Mouse (Mus musculus): ENCODE results near the gene Abca8a.

Gene Abca8a

DNA sequence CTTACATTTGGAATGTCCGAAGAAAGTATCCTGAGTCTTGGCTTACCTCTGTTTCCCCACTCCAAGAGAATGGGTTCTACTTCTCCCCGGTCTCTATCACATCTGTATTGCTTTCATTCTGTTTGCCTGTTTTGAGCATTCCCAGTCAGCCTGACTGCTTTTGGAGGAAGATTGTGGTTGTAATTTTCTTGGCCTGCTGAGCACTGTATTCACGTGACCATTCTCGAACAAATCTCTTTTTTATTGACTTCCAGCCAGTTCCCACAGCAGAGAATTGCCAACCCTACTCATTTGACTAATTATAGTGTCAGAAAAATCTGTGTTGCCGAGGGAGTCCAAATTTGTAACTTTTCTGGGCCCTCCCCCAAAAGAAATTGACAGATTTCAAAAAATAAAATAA is at the start of gene Abca8a:
Abca8a (minus strand) TSS at position 121 of the 400 bp plus-strand sequence.
- DNase-seq (ENCODE audit: low spot score in 2 of 2), result no peak

DNA sequence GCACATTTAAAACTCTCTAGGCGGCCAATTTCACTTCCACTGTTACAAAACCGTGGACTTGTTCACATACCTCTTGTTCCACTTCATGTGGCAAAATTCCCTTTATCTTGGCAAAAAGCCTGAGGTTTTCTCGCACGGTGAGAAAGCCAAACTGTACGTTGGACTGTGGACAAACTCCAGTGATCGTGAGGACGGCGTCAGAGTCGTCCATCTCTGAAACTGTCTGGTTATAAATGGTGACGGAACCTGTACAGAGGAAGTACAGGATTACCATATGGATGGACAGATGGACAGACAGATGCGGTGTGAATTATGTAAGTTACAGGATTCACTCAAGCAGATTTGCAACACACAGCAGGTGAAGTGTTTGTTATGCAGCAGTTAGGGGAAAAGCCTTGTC is 49.6 kb upstream of the Abca8a start:
- DNase-seq (ENCODE audit: low spot score in 2 of 2), result no peak

DNA sequence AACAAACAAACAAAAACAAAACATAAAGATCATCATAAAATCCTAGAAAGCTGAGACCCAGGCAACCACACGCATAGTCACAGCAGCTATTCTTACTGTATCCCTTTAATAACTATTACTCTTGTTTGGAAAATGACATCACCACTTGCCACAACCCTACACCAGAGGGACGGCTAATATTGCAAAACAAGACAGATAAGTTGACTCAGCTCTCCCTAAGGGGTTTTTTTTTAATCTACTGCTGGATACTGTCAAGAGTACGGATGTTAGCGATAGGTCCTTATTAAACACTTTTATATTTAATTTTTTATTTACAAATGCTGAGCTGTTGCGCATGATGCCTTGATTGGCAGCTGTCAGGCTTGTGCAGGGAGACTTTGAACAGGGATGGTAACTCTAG is 35.0 kb upstream of the Abca8a start:
- DNase-seq (ENCODE audit: low spot score in 2 of 2), result no peak

- no peak for DNase-seq (ENCODE audit: low spot score in 2 of 2)
Observed at GRCm38 (mm10) chr11:110111137-110111536, 15.4 kb upstream of the Abca8a start.

- DNase-seq (ENCODE audit: low spot score in 2 of 2), result no peak
Observed at GRCm38 (mm10) chr11:110101437-110101836, 5.7 kb upstream of the Abca8a start.

GRCm38 (mm10) chr11:110098901-110099300 is 3.1 kb upstream of the Abca8a start:
- no peak for DNase-seq (ENCODE audit: low spot score in 2 of 2)

DNA sequence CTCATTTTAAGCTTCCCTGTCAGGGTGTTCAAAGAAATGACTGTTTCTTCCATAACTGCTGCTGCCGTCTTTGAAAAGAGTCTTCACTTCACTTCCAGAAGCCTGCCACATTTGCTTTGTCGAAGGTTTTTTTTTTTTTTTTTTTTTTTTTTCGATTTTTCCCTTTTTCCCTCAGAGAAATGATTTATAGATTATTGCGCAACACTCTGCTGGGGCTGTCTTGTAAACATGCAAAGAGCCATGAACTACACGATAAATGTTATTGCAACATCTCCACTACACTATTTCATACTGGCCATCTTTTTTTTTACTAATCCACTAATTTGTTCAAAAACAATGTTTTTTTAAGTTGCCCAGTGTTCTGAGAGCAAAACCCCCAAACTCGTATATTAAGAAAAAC is 1.7 kb upstream of the Abca8a start:
- DNase-seq (ENCODE audit: low spot score in 2 of 2), result no peak

DNA sequence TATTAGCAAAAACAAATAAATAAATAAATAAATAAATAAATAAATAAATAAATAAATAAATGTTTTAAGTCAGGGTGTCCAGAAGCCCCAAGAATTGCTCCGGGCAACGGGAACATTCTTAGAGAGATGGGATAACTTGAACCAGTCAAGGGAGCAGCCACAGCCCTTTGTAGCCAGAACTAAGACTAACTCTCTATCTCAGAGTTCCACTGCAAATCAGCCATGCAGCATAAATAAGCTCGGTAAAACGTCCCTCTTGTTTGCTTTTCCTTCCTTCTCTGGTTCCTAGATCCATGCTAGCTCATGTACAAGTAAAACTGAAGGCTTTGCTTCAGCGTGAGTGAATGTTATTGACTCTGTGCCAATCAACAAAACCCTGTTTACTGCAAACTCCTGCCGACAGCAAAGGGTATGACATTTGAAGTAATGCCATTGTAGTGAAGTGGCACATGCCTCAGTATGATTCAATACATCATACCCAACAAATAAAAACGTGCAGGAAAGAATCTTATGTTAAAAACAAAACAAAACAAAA is 865 bp downstream of the Abca8a start:
- DNase-seq (ENCODE audit: low spot score in 2 of 2), result no peak

DNA sequence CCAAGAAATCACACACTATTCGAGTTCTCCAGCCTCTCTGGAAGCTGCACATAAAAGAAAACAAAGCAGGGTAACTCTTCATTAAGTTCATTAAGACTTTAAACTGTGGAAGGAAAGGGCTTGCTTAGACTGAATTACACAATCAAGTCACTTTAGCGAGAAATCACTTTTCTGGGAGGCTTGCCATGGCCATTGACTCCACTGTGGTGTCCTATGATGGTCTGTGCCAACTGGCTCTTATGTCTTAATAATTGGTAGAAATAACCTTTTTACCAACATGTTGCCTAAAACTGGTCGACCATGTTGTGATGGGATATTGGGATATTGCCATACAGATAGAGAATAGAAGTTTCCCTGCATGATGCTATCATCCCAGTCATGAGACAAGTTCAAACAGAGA is 1.5 kb downstream of the Abca8a start:
- DNase-seq (ENCODE audit: low spot score in 2 of 2), result no peak

- no peak for DNase-seq (ENCODE audit: low spot score in 2 of 2)
Observed at GRCm38 (mm10) chr11:110091328-110091727, 4.5 kb downstream of the Abca8a start.

DNA sequence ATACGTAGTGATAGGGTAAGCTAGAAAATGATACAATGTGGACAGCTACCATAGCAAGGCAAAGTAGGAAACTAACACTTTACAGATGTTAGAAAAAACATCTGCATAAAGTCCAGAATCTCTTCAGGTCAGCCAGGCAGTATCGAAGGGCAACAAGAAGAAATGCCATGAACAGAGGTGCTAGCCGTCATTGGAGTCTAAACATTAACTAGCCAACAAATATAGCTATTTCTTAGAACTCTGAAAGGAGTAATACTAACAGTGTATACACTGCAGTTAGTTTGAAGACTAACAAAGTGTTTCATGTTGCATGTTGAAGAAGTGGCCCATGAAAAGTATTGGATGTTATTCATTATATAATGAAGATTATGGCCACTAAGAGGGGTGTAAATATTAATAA is 23.6 kb downstream of the Abca8a start:
- no peak for DNase-seq (ENCODE audit: low spot score in 2 of 2)

DNA sequence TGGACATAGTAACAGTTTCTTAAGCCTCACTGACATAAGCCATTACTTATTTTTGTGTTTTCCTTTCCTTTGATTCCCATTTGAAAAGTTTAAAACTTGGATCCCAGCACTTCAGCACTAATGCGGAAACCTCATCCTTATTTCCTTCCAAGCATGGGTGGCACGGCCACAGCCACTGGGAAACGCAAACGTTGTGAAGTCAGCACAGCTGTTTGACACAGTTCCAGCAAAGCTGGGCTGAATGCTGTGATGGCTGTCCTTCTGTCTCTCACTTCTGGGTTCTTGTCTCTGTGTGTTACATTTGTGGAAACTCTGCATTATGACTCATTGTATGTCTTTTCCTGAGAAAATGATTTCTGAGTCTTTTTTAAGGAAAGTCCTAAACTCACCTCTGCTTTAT is 34.7 kb downstream of the Abca8a start:
- DNase-seq (ENCODE audit: low spot score in 2 of 2), result no peak

- no peak for DNase-seq (ENCODE audit: low spot score in 2 of 2)
Observed at GRCm38 (mm10) chr11:110060127-110060526, 35.7 kb downstream of the Abca8a start.

- no peak for DNase-seq (ENCODE audit: low spot score in 2 of 2)
Observed at GRCm38 (mm10) chr11:110053681-110054080, 42.1 kb downstream of the Abca8a start.

DNA sequence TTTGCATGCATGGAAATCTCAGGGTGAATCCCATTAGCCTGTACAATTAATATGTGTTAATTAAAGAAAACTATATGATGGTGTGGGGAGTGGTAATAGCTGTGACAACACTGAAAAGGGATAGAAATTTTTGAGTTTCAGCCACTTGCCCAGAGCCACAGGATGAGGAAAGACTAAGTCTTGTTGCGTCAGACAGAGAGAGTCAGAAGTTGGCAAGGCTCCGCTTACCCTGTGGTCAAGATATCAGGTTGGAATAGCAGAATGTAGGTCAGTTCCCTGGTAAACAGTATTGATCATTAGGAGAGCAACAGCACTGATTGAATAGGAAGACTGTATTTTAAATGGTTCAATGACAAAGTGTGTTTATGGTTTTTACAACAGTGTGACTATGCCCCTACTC is 58.0 kb downstream of the Abca8a start:
- no peak for DNase-seq (ENCODE audit: low spot score in 2 of 2)

GRCm38 (mm10) chr11:110028913-110029695 is 66.7 kb downstream of the Abca8a start:
- DNase-seq (ENCODE audit: low spot score in 2 of 2), result no peak

GRCm38 (mm10) chr11:110010836-110011546 is 84.8 kb downstream of the Abca8a start:
- DNase-seq (ENCODE audit: low spot score in 2 of 2), result no peak

DNA sequence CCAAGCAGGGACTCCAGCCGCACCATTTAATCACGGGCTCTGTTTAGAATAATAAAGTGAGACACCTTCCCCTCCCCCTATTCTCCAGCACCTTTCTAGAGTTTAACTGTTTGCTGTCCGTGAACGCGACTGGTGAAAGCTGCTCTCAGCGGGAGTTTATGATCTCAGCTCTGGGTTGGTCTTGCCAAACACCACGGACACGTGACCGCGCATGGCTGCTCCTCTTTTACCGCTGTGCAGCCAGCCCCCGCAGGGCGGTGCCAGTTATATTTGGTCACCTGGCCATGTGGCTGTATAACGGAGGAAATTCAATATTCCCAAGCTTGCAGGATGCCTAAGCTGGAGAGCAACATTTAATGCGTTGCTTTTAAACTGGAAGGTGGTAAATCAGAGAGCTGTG is 100.2 kb downstream of the Abca8a start, which contains the start of gene Abca8b:
Abca8b (minus strand) TSS at position 222 of the 400 bp plus-strand sequence.
- DNase-seq (ENCODE audit: low spot score in 2 of 2), result peak in 1 of 2 experiments; percentile 26

- DNase-seq (ENCODE audit: low spot score in 2 of 2), result no peak
Observed at GRCm38 (mm10) chr11:109995013-109995412, 100.8 kb downstream of the Abca8a start.

DNA sequence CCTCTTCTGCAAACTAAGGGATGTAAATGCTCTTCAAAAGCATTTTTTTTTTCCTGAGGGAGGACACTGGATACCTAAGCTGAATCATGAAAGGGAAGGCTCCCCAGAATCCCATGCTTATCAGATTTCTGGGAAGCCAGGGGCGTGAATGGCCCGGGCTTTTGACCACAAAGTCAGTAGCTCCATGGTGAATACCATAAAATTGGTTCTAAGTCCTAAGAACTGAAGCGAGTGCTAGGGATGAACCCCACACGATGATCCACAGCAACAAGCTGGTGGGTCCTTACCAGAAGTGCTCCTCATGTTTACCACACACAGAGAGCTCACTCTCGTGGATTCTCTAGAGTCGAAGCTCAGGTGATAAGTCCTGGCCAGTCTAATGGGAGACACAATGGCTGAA is 101.8 kb downstream of the Abca8a start:
- no peak for DNase-seq (ENCODE audit: low spot score in 2 of 2)

GRCm38 (mm10) chr11:109991270-109991669 is 104.5 kb downstream of the Abca8a start:
- no peak for DNase-seq (ENCODE audit: low spot score in 2 of 2)

DNA sequence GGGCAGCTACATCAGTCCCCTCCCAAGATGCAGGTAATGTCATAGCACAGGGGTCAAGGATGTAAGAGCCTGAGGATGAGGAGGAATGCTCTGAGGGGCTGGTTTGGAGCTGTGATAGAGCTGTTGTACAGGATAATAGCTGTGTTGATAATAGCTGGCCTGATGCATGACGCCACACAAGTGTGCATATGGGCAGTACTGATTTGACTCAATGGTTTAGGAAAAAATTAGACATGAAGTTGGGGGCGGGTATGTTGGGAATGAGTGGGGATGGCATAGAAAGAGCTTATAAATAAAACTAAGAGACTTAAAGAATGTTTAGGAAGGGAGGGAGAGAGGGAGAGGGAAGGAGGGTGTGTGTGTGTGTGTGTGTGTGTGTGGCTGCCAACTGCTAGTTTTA is 105.5 kb downstream of the Abca8a start:
- DNase-seq (ENCODE audit: low spot score in 2 of 2), result no peak

DNA sequence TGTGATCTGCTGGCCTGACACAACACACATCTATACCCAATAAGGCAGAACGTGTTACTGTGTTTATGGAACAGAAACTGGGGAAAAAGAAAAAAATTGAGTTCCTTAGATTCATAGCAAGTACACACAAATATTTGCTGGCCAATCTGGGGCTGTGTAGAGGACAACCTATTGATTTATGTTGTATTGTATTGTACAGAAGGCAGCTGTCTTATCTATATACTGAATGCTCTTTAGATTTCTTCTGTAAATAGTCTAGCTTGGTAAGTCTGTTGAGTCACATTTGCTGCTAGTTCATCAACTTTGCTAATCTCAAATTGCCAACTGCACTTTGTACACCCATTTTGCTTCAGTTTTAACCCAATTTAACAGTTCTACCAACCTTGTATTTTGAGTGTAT is 107.6 kb downstream of the Abca8a start:
- no peak for DNase-seq (ENCODE audit: low spot score in 2 of 2)
